Comparison of ENCODE assay signal across 20 mouse cellular contexts in genomic region chr1:185675674-185676420, GRCm38 (mm10).
"Had no signal": no experiment of that assay in that cellular context is flagged by ENCODE, and none has a peak within 500 bp of the region (broad histone marks: within the 10 kb centered on the region; RNA-seq: fewer than 3 reads in every experiment).

No protein-coding gene starts in this region.

- H3K9ac ChIP-seq: limb, embryonic 15.5 days; liver, embryonic 12.5 days; liver, embryonic 14.5 days; midbrain, embryonic 12.5 days; neural tube, embryonic 13.5 days; neural tube, embryonic 15.5 days had no signal

- DNase-seq: midbrain, embryonic 14.5 days; retina, postnatal 1 day; right cerebral cortex, adult 18-20 months; right cerebral cortex, postnatal 25 days; right cerebral cortex, postnatal 4 days; spleen, adult 18-20 months; thymus, adult 18-20 months; thymus, postnatal 14 days; thymus, postnatal 36 days had no signal

- H3K4me2 ChIP-seq: limb, embryonic 15.5 days; liver, embryonic 12.5 days; midbrain, embryonic 12.5 days; neural tube, embryonic 13.5 days; neural tube, embryonic 15.5 days had no signal

- H3K4me1 ChIP-seq: liver, embryonic 12.5 days; megakaryocyte, embryonic 14.5 days; midbrain, embryonic 10.5 days; midbrain, embryonic 12.5 days; neural tube, embryonic 13.5 days; neural tube, embryonic 15.5 days had no signal

- H3K27ac ChIP-seq: limb, embryonic 15.5 days; liver, embryonic 12.5 days; liver, embryonic 14.5 days; macrophage; midbrain, embryonic 10.5 days; midbrain, embryonic 12.5 days; neural tube, embryonic 13.5 days; neural tube, embryonic 15.5 days had no signal

- H3K9me3 ChIP-seq: limb, embryonic 15.5 days; liver, embryonic 12.5 days; megakaryocyte, embryonic 14.5 days; midbrain, embryonic 10.5 days; midbrain, embryonic 12.5 days; neural tube, embryonic 13.5 days; neural tube, embryonic 15.5 days had no signal

- ATAC-seq: liver, embryonic 12.5 days; midbrain, embryonic 16.5 days had no signal

- H3K27me3 ChIP-seq: limb, embryonic 15.5 days; liver, embryonic 12.5 days; megakaryocyte, embryonic 14.5 days; midbrain, embryonic 12.5 days; neural tube, embryonic 13.5 days; neural tube, embryonic 15.5 days had no signal

- H3K4me3 ChIP-seq: limb, embryonic 15.5 days; liver, embryonic 12.5 days; megakaryocyte, embryonic 14.5 days; midbrain, embryonic 10.5 days; midbrain, embryonic 12.5 days; myocyte; neural tube, embryonic 13.5 days; neural tube, embryonic 15.5 days had no signal

- H3K36me3 ChIP-seq: limb, embryonic 15.5 days; liver, embryonic 12.5 days; midbrain, embryonic 10.5 days; midbrain, embryonic 12.5 days; neural tube, embryonic 13.5 days; neural tube, embryonic 15.5 days had no signal
